Mouse (Mus musculus) granulocyte monocyte progenitor cell, adult 5-6 weeks (primary cell): ENCODE data around the gene Trim2. TPM values are rescaled to one million over a fixed set of nuclear protein-coding genes. Genes with fewer than 3 reads are reported as not detected.

ENCODE experiments used
- ATAC-seq: replicated peaks from 2 replicates; pipeline ENCODE4 v1.8.0; 2016; ENCODE audit warnings: mild to moderate bottlenecking, moderate TSS enrichment, inconsistent platforms; ENCODE audit not compliant: poor library complexity, severe bottlenecking
- total RNA-seq, 2 experiments: library from RNA; stranded (forward) in 1 of 2; stranded (reverse) in 1 of 2; fragments of 200-712, 200-1000 nt in 1 of 2; fragments of >200 nt in 1 of 2; fragmentation: Nextera tagmentation in 1 of 2; gene quantifications; 2 replicates each; pipeline ENCODE4 v1.2.3; 2014 to 2017

Gene Trim2
- total RNA-seq, 2 experiments from 2014 or later = not detected

DNA sequence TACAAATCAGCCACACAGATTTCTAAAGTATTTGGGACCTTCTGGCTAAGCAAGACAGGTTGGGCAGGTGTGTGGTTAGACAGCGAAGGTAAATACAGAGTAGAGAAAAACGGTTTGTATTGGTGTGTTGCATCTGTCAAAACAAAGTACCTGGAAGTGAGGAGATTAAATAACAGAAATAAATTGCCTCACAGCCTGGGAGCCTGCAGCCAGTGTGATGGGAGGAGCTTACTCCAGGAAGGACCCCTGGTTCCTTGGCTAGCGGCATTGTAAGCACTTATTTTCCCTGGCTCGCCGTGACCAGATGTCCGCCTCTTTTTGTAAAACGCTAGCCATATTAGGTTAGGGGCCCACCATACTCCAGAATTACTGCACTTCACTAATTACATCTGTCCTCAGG lies 45.8 kb downstream of the Trim2 start:
- no peak for ATAC-seq

DNA sequence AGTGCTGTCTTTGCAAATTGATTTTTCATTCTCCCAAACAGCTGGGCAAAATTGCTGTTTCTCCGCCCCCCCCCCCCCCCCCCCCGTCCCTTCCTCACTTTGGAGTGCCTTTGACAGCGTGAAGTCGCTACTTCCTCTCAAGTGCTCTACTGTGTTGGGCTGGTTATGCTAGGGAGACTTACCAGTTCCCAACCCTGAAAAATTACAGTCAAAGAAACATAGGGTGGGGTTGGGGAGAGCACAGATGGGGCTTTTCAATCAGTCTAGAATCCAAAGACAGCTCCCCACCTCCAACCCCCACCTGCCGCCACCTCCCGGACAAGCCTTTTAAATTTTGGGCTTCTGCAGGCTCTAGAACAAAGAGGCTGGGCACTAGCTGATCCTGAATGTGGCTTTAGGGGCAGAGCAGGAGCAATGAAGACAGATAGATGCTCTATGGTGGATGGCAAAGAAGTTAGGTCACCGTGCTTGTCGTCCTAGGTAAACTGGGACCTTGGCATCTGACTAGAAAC lies 46.6 kb downstream of the Trim2 start:
- peak; percentile 45 for ATAC-seq

DNA sequence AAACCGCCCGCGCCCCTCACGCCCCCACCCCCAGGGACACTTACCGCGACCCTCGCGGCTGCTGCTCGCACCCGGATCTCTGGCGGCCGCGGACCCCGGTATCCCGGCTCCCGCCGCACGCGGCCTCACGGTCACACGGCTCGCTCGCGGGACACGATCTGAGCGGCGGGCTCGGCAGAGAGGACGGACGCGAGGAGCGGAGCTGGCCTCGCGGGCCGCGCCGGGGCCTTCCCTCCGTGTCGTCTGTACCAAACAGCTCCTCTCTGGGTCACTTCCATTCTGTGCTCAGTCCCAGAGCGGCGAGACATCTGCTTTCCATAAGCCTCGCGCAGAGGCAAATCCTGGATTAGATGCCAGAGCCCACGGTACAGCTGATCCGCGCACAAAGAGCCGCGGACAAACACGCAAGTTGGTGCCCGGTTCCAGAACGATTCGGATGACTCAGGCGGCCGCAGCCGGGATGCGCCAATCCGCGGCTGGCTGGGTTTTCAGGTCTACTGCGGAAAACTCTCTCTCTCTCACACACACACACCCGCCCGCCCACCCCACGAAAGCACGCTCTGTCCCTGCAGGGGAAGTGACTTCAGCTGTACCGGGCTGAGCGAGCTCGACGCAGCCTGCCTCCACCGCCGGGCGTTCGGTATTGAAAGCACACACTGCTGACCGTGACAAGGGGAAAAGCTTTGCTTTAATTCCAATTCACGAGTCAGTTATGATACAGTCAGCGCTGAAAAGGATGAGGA lies 47.2 kb downstream of the Trim2 start:
- ATAC-seq = peak; percentile 80

DNA sequence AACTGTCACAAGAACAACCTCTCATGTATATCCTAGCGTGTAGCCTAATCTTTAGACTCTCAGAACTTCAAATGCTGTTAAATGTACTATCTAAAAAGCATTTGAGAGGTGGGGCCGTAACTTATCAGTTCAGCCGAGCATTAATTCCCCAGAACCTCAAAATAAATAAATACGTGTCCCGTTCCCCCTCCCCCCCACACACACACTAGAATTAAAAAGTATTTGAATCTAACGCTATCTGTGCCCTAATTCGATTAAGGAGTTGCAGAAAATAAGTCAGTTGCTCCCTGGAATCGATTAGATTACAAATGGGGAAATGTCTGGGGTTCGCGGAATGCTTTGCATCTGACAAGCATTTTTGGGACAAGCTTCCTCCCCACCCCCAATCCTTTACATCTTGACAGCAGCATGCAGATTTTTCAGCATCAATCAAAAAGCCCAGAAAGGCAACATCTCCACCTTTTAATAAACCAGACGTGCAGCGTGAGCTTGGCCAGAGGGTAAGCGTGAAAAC lies 48.1 kb downstream of the Trim2 start:
- ATAC-seq = no peak

DNA sequence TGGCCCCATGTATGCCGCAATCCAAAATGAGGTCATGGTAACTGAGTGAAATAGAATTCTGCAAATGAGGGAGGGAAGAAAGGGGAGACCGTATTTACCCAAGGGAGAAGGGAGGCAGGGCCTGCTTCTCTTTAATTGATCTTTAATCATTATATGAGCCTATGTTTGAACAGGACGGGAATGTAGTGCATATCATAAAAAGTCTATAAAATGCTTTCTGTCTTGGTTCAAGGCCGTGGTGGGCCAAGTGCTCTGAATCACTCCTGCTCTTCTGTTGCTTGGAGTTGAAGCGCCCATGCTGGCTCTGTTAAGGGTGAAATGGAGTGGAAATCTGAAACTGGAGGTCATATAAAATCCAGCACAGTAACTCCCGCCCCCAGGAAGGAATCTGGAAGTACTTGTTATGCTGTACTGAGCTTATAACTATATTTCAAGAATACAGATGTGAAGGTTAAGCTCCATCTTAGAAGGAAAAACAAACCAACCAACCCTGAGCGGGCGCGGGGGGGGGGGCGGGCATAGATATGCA lies 48.6 kb downstream of the Trim2 start:
- ATAC-seq = no peak

DNA sequence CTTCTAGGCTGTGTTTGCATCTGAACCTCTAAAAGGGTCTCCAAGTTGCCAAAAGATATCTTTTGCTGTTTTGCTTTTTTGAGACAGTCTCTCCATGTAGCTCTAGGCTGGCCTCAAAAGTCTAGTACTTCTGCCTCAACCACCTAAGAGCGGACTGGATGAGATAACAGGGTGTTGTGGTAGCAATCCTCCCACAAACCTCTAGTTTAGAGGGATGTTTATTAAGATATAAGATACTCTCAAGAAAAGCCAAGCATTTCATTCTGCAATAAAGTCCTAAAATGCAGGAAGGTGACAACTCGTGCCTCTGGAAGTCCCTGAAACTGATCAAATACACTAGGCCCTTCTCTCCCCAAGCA lies 52.2 kb downstream of the Trim2 start:
- no peak for ATAC-seq

DNA sequence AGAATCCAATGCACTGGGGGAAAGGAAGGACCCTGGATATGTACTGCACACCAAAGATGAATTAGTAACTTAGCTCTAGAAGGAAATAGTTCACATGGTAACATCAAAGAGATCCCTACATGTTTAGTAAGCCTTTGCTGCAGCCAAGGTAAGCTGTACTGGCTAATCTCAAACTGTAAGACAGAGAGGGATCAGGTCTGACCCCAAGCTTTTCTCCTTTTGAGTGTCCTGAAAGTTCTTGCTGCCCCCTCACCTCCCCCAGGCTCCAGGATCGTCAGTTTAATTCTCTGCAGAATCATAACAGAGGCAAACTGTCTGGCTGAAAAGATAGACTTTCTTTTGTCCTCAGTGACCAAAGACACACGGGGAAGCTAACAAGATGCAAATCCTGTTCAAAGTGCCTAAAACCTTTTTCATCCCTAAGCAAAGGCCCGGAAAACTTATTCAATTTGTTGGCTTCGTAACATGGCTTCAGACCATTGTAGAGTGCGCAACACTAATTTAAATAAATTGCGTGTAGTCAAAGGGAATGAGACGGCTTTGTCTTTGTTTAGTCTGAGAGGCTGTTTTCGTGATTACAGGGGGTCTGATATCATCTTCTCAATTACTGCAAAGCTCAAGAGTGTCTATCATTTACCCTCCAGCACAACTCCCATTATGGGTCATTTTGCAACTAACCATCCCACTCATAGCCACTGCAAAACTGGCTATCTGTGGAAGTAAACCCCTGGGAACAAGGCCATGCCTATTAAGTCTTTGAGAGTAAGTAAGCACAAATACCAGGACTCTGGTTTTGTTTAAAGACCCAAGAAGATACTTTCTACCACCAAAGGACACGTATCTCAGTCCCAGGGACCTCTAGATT lies 52.8 kb downstream of the Trim2 start:
- ATAC-seq = no peak

DNA sequence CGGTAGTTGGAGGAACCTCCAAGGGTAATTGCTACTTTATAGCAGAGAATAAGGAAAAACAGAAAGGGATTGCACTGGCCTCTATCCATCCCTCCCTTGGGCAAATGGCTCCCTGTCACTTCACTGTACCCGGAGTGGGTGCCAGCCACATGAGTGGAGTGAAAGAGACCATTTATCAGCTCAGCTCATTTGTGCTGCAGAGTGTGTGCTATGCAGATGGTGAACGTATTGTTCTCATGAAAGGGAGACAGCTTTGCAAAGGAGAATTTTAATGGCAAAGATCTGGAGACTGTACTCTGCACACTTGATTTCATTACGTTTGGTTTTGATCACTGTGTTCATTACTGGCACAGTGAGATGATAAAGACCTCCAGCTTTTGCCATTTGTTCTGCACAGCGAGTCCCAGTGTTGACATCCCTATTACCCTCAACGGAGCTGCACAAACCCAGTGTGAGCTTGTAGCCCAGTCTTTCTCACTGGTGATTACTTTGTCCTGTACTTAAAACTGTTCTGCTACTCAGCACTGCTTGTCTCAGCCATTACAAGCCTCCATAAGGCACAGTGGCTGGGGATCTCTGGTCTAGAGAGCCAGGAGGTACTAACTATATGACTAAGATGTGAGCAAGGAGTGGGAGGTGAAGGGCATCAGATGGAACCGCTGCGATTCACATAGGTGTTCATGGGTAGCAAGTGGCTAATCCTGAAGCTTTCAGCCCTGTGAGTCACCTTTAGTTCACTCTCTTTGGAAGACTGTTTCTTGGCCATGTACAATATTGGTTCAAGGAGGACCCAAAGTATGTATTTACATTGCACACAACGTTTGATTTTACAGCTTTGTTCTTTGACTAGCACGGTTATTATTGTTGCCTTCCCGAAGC lies 53.7 kb downstream of the Trim2 start:
- ATAC-seq = no peak

DNA sequence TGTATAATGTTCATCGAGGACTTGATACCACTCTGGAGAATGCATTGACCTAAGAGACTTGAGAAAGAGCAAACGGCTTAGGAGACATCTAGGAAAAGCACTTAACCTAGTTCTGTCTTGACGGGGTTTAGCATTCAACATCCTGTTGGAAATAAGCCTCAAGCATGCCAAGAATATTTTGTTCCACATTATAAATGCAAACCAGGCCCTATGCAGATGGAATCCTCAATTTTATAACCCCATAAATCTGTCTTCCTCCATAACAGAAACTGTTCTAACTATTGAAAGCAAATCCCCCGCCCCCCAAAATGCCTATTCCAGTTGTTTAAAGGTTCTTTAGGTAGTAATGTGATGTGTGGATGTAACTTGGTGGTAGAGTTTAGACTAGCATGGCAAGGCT lies 55.0 kb downstream of the Trim2 start:
- no peak for ATAC-seq

DNA sequence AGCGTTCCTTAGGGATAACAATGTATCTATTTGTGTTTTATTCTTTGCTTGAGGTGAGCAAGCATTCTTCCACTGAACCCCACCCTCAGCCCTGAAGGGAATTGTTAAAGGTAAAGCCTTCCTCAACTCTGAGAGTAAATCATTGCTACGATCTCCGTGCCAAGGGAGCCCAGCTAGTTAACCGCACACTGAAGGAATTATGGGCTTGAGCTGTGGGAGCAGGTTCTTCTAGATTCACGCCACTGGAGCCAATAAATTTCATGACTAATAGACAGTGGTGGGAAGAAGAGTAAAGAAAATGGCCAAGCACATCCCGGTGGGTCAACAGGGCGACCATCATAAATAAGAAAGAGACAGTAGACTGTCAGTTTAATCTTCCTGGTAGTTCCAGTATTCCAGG lies 56.4 kb downstream of the Trim2 start:
- ATAC-seq = no peak

DNA sequence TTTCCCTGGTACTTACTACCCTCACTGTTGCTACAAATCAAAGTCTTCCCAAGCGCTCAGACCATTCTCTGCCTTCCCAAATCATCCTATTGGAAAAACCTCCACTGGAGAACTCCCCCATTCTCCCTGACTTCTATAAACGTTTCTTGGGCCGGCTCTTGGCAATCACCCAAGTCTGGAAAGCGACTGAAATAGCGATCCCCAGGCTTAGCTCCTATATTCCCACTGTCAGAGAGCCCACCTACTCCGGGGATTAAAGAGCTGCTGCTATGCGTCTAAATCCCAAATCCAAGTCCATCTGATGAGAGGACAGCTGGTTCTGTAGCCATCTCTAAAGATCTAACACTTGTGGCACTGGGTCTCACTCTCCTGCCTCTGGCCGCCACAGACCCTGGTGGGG lies 58.9 kb downstream of the Trim2 start:
- ATAC-seq = no peak

DNA sequence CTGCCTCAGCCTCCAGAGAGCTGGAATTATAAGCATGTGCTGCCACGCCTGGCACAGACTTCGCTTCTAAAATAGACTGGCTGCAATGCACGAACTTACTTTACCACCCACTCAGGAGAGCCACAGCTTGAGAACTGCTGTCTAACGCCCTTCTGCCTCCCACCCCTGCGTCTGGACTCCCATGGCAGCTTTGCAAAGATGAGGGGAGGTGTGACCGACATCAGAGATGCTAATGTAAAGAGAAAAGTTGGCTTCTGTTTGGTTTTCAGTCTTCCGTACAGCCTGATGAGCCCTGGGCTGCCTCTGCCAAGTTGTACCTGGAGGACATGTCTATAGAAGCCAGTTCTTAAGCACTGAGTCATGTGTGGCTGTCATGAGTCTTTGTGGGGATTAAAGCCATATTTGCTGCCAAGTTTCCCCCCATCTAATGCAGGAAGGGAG lies 60.2 kb downstream of the Trim2 start:
- ATAC-seq = no peak

DNA sequence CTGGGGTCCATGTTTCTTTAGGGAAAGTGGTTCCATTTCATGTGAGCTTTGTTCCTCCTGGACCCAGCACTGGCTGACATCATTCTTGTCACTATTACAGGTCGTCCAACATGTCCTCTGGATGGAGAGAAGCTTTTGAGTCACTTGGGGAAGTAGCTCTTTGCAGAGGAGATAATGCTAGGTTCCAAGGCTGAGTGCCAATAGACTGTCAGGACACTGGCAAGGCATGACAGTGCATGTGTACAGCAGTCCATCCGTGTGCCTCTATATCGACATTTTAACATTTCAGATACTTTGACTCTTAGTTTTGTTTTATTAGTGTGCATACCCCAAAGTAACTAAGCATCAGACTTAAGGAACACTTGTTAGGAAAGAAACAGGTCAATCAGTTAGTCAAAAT lies 63.6 kb downstream of the Trim2 start:
- no peak for ATAC-seq

DNA sequence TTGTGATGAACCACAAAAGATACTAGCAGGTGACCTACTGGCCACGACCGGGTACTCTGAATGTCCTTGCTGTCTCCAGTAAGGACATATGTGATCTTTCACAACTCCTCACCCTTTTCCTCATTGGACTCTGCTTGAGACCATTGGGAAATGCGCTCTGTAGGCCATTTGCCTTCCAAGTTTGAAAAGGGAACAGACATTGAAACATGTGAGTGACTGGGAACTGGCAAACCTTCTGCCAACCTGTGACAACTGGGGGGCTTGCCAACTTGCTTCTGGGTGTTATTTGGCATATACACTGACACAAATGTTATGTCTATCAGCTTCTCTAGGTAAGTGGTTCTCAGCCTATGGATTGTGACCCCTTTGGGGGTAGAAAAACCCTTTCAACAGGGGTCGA lies 64.2 kb downstream of the Trim2 start:
- ATAC-seq = no peak

DNA sequence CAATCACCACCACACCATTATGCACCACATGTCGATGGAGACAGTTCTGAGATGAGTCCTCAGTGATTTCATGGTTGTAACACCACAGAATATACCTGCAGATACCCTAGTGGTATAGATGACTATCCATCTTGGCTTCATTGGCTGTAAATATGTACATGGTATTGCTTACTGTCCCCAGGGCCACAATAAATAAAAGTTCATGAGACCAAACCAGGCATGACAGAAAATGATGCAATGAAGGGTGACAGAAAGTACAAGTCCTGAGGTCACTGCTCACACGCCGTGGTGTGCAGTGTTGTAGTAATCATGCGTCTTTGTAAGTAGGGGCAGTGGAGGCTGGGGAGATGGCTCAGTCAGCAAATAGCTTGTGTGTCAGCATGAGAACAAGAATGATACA lies 65.6 kb downstream of the Trim2 start:
- ATAC-seq = no peak

DNA sequence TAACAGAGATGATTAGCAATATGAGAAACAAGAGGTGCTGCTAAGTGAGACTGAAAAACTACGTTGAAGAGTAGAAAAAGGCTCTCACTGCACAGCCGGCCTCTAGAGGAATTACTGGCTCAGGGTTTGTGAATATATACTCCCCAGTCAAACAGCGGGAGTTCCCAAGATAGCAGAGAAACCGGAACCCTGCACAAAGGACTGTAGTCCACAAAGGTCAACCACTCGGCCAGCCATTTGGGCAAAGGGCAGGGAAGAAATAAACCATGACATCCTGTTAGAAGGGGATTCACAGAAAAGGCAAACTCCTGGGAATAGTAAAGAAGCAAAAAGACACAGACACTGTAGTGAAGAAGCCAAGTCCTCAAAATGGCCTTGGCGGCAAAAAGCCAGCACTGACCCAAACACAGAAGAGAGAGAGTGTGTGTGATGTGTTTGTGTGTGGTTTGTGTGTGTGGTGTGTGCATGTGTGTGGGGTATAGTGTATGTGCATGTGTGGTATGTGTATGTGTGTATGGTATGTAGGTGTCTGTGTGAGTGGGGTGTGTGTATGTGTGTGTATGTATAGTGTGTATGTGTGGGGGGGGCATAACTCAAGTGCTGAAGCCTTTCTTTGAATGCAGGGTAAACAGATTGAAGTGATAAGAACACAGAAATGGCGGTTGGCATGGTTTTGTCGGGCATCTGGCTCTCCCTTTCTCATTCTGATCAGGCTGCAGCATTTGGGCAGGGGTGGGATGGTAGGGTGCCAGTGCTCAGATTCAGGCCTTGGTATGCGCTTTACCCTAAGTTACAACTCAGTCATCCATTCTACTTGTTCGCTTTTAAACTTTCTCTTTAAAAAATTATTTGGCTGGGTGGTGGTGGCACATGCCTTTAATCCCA lies 71.0 kb downstream of the Trim2 start:
- no peak for ATAC-seq

DNA sequence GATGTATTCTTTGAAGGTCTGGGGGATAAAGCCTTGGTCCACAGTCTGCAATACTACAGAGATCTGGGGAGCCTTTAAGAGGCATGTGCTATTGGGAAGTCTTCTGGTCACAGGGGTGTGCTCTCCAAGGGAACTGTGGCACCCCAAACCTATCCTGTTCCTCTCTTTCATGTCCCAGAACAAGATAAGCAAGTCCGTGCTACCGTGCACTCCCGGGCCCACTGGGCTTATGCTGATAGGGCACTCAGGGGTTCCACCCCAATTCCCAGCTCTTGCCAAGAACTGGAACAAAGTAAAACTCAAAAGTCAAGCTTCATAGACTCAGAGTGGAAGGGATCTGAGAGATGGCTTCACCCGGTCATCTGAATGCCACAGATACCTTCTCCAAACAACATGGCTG lies 72.1 kb downstream of the Trim2 start:
- no peak for ATAC-seq

DNA sequence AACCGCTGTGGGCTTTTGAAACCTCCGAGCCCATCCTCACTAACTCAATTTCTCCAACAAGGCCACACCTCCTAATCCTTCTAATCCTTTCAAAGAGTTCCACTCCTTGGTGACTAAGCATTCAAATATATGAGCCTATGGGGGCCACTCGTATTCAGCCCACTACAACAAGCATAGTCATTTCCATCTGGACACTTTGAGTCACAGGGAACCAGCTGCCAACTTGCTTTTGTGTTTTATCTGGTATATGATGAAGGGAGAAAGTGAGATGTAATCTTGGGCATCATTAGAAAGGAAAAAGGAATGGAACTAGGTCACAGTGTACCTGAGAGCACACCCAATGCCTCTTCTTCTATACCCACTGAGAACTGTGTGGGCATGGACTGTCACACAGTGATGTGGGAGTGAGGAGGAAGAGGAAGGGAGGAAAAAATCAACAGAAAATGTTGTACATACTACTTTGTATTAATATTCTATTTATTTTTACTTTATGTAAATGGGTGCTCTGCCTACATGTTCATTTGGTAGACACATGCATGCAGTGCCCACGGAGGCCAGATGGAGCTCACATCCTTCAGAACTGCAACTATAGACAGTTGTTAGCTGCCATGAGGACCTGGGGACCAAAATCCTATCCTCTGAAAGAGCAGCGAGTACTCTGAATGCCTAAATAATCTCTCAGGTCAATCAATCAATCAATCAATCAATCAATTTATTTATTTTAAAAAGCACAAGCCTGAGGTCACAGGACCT lies 72.8 kb downstream of the Trim2 start:
- ATAC-seq = no peak

DNA sequence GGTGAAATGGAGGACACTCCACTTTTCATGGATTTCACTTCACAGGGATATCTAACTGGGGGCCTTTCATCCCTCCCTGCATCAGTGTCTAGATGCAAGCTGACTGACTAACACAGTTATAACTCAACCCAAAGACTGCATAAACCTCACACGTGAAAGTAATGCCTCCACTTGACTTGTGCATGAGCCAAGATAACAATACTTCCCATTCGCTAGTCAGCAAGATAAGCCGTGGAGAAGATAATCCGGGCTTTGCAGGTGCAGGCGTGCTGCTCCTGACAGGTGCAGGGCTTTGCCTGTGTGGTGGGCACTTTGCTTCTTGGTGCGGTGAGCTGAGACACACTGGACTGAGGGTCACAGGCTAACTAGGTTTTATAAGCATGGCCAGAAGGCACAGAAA lies 74.4 kb downstream of the Trim2 start:
- no peak for ATAC-seq
